Mouse (Mus musculus): ENCODE measurements around the gene Sec14l3. TPM values are rescaled to one million over a fixed set of nuclear protein-coding genes. Genes with fewer than 3 reads are reported as not detected.

Gene Sec14l3
- polyA plus RNA-seq, 1 experiment = not detected

DNA sequence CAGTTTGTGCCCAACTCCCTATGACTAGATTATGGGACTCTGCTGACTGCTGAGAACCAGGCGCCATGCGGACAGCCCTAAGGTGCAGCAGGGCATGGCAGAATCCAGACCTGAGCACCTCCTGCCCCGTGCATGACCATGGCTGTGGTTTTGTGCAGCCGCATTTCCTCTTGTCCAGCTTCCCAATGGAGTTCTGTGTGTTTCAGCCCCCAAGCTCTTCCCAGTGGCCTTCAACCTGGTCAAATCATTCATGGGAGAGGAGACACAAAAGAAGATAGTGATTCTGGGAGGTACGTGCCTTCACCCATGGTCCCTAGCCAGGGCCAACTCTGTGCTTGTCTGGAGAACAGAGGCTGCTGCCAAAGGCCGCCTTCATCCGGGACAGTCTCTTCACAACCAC, 21.6 kb upstream of the Sec14l3 start:
- Histone ChIP-seq H3ac (ENCODE audit: control insufficient read depth, insufficient read length, low read depth) (no peak overlapping the region), H3K79me2 (ENCODE audit: control insufficient read depth, insufficient read depth) (no peaks in the 10 kb centered on the region), H3K79me3 (ENCODE audit: low read depth) (no peaks in the 10 kb centered on the region), H3K36me3 (ENCODE audit: control insufficient read depth, insufficient read depth) (no peaks in the 10 kb centered on the region), H3K27me3 (ENCODE audit: control insufficient read depth, insufficient read depth, insufficient read length) (peaks cover 47% of the 10 kb centered on the region), H3K4me3 (ENCODE audit: insufficient read depth, poor library complexity, severe bottlenecking) (no peak overlapping the region)
- TF ChIP-seq MAX (IDR thresholded peaks at IDR 0.05) = no peak
- TF ChIP-seq MYOG (IDR thresholded peaks at IDR 0.05; ENCODE audit: control insufficient read depth, extremely low read depth, insufficient read length) = no peak
- no peak for TF ChIP-seq USF1 (IDR thresholded peaks at IDR 0.05; ENCODE audit: low read depth)
- no peak for TF ChIP-seq CEBPB (IDR thresholded peaks at IDR 0.05; ENCODE audit: low read depth)
- no peak for TF ChIP-seq CTCF (IDR thresholded peaks at IDR 0.05; ENCODE audit: control insufficient read depth, insufficient read depth, insufficient read length)
- TF ChIP-seq MYOD1 (IDR thresholded peaks at IDR 0.05; ENCODE audit: control insufficient read depth, insufficient read length, low read depth) = no peak
- TF ChIP-seq FOSL1 (IDR thresholded peaks at IDR 0.05; ENCODE audit: insufficient read depth, low read length, poor library complexity, severe bottlenecking) = no peak

DNA sequence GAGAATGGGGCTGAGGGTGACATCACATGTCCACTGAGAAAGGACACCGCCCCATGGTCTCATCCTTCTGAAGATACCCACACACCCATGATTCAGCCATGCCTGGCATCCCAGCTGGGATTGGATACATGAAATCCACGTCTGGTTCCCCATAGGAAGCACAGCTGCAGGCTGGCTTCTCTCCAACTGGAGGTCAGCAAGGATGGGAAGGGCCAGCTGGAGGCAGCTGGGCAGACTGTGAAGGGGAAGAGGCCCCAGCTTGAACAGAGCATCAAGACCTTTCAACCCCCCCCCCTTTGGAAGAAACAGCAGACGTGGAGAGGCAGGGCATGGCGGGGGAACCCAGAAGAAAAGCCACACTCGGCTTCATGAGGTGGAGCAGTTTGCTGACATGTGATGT, 18.1 kb upstream of the Sec14l3 start:
- TF ChIP-seq MYOG (IDR thresholded peaks at IDR 0.05; ENCODE audit: control insufficient read depth, extremely low read depth, insufficient read length) (no peak), FOSL1 (IDR thresholded peaks at IDR 0.05; ENCODE audit: insufficient read depth, low read length, poor library complexity, severe bottlenecking) (no peak), CTCF (IDR thresholded peaks at IDR 0.05; ENCODE audit: control insufficient read depth, insufficient read depth, insufficient read length) (no peak), CEBPB (IDR thresholded peaks at IDR 0.05; ENCODE audit: low read depth) (no peak), MAX (IDR thresholded peaks at IDR 0.05) (no peak), USF1 (IDR thresholded peaks at IDR 0.05; ENCODE audit: low read depth) (no peak), MYOD1 (IDR thresholded peaks at IDR 0.05; ENCODE audit: control insufficient read depth, insufficient read length, low read depth) (no peak)
- no peaks in the 10 kb centered on the region for H3K36me3 ChIP-seq (ENCODE audit: control insufficient read depth, insufficient read depth)
- H3K4me3 ChIP-seq (ENCODE audit: insufficient read depth, poor library complexity, severe bottlenecking) = no peak overlapping the region
- H3K79me3 ChIP-seq (ENCODE audit: low read depth) = no peaks in the 10 kb centered on the region
- H3ac ChIP-seq (ENCODE audit: control insufficient read depth, insufficient read length, low read depth) = no peak overlapping the region
- peaks cover 35% of the 10 kb centered on the region for H3K27me3 ChIP-seq (ENCODE audit: control insufficient read depth, insufficient read depth, insufficient read length)
- H3K79me2 ChIP-seq (ENCODE audit: control insufficient read depth, insufficient read depth) = no peaks in the 10 kb centered on the region

DNA sequence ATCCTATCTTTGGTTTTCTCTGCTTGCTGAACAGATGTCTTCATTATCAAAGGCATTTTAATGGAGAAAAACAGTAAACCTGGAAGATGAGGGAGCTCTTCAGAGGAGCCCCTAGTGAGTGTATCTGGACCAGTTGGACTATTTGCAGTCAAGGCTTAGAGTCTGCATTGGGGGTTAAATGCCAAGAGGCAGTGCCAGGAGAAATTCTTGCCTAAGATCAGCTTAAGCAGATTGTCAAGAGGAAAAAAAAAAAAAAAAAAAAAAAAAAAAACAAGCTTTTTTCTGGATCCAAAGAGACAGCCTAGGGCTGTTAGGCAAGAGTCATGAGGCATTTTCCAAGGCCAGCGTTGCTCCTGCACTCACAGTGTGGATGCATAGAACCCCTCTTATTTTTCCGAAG, 16.9 kb upstream of the Sec14l3 start:
- no peaks in the 10 kb centered on the region for H3K79me3 ChIP-seq (ENCODE audit: low read depth)
- H3K79me2 ChIP-seq (ENCODE audit: control insufficient read depth, insufficient read depth) = no peaks in the 10 kb centered on the region
- no peaks in the 10 kb centered on the region for H3K36me3 ChIP-seq (ENCODE audit: control insufficient read depth, insufficient read depth)
- TF ChIP-seq CEBPB (IDR thresholded peaks at IDR 0.05; ENCODE audit: low read depth) (no peak), FOSL1 (IDR thresholded peaks at IDR 0.05; ENCODE audit: insufficient read depth, low read length, poor library complexity, severe bottlenecking) (no peak), CTCF (IDR thresholded peaks at IDR 0.05; ENCODE audit: control insufficient read depth, insufficient read depth, insufficient read length) (no peak)
- no peak overlapping the region for H3K4me3 ChIP-seq (ENCODE audit: insufficient read depth, poor library complexity, severe bottlenecking)
- H3ac ChIP-seq (ENCODE audit: control insufficient read depth, insufficient read length, low read depth) = no peak overlapping the region
- peaks cover 34% of the 10 kb centered on the region for H3K27me3 ChIP-seq (ENCODE audit: control insufficient read depth, insufficient read depth, insufficient read length)

DNA sequence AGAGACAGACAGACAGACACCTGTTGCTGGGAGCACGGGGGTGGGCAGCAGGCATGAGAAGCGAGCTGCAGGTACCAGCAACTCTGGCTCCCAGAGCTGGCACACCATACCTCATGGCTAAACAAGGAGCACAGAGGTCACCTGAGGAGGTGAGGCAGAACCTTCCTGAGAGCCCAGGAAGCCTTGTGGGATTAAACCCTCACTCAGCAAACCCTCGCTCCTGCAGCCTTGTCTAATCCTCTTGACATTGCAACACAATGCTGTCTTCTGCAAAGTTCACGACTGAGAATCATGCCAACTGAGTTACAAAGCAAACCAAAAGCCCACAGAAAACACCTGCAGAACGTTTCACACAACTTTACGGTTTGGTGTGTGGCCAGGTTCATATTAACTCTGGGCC, 16.2 kb upstream of the Sec14l3 start:
- Histone ChIP-seq H3K79me3 (ENCODE audit: low read depth) (no peaks in the 10 kb centered on the region), H3K36me3 (ENCODE audit: control insufficient read depth, insufficient read depth) (no peaks in the 10 kb centered on the region), H3ac (ENCODE audit: control insufficient read depth, insufficient read length, low read depth) (no peak overlapping the region), H3K4me3 (ENCODE audit: insufficient read depth, poor library complexity, severe bottlenecking) (no peak overlapping the region), H3K79me2 (ENCODE audit: control insufficient read depth, insufficient read depth) (no peaks in the 10 kb centered on the region), H3K27me3 (ENCODE audit: control insufficient read depth, insufficient read depth, insufficient read length) (peaks cover 34% of the 10 kb centered on the region)
- TF ChIP-seq MAX (IDR thresholded peaks at IDR 0.05) = no peak
- TF ChIP-seq MYOG (IDR thresholded peaks at IDR 0.05; ENCODE audit: control insufficient read depth, extremely low read depth, insufficient read length) = no peak
- no peak for TF ChIP-seq CEBPB (IDR thresholded peaks at IDR 0.05; ENCODE audit: low read depth)
- no peak for TF ChIP-seq FOSL1 (IDR thresholded peaks at IDR 0.05; ENCODE audit: insufficient read depth, low read length, poor library complexity, severe bottlenecking)
- no peak for TF ChIP-seq USF1 (IDR thresholded peaks at IDR 0.05; ENCODE audit: low read depth)
- no peak for TF ChIP-seq CTCF (IDR thresholded peaks at IDR 0.05; ENCODE audit: control insufficient read depth, insufficient read depth, insufficient read length)
- TF ChIP-seq MYOD1 (IDR thresholded peaks at IDR 0.05; ENCODE audit: control insufficient read depth, insufficient read length, low read depth) = no peak

DNA sequence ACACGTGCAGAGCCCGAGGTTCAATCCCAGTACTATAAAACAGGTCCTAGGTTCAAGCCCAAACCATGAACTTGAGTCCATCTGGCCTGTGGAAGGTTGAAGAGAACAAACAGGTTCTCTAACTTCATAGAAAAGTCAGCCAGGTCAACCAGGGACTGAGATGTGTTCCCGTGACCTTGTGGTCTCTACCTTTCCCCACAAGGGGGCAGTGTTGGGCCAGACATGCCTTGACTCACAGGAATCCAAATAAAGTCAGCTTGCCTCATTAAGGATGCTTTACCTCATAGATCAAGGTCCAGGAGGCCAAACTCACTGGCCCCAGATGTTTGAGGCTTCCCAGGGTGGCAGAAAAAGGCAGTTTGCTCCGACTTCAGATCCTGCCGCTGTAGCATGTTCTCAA, 11.1 kb upstream of the Sec14l3 start:
- no peaks in the 10 kb centered on the region for H3K36me3 ChIP-seq (ENCODE audit: control insufficient read depth, insufficient read depth)
- H3K4me3 ChIP-seq (ENCODE audit: insufficient read depth, poor library complexity, severe bottlenecking) = no peak overlapping the region
- no peaks in the 10 kb centered on the region for H3K79me3 ChIP-seq (ENCODE audit: low read depth)
- peaks cover 36% of the 10 kb centered on the region for H3K27me3 ChIP-seq (ENCODE audit: control insufficient read depth, insufficient read depth, insufficient read length)
- no peak overlapping the region for H3ac ChIP-seq (ENCODE audit: control insufficient read depth, insufficient read length, low read depth)
- H3K79me2 ChIP-seq (ENCODE audit: control insufficient read depth, insufficient read depth) = no peaks in the 10 kb centered on the region
- TF ChIP-seq FOSL1 (IDR thresholded peaks at IDR 0.05; ENCODE audit: insufficient read depth, low read length, poor library complexity, severe bottlenecking) (no peak), MYOG (IDR thresholded peaks at IDR 0.05; ENCODE audit: control insufficient read depth, extremely low read depth, insufficient read length) (no peak), USF1 (IDR thresholded peaks at IDR 0.05; ENCODE audit: low read depth) (peak; percentile 14), MAX (IDR thresholded peaks at IDR 0.05) (no peak), CTCF (IDR thresholded peaks at IDR 0.05; ENCODE audit: control insufficient read depth, insufficient read depth, insufficient read length) (peak; percentile 51), MYOD1 (IDR thresholded peaks at IDR 0.05; ENCODE audit: control insufficient read depth, insufficient read length, low read depth) (no peak), CEBPB (IDR thresholded peaks at IDR 0.05; ENCODE audit: low read depth) (no peak)

DNA sequence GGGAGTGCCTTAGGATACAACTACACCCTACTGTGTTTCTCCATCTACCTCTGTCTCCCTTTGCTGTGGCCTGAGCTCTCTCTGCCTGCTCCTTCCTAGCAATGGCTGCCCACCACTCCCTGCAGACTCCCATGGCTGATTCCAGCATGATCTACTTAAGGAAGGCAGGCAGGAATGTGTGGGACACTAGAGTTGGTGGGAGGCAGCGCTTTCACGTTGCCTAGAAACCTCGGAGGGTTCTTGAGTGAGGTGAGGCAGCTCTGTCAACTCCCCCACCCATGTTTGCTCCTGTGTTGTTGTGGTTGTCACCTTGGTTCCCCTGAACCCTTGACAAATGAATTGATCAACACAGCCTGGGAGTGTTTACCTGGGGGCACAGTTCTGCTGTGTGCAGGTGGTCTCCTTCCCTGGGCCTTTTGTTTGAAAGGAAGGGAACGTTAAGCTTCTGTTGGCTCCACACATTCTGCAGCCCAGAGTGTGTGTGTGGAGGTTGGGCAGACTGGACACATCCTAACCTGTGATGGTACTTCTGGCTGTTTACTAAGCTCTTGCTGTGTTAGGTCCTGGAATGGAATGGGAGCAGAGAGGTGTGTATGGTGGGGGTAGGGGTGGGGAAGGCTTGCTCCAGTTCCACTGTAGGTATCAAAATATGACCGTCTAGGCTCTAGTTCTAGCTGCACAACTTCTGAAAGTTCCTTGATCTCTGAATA, 3.6 kb upstream of the Sec14l3 start:
- H3K36me3 ChIP-seq (ENCODE audit: control insufficient read depth, insufficient read depth) = no peaks in the 10 kb centered on the region
- peaks cover 44% of the 10 kb centered on the region for H3K27me3 ChIP-seq (ENCODE audit: control insufficient read depth, insufficient read depth, insufficient read length)
- no peaks in the 10 kb centered on the region for H3K79me2 ChIP-seq (ENCODE audit: control insufficient read depth, insufficient read depth)

More for the DNA sequence above, 3.6 kb upstream of the Sec14l3 start:
- TF ChIP-seq CEBPB (IDR thresholded peaks at IDR 0.05; ENCODE audit: low read depth) (no peak), MYOG (IDR thresholded peaks at IDR 0.05; ENCODE audit: control insufficient read depth, extremely low read depth, insufficient read length) (no peak), USF1 (IDR thresholded peaks at IDR 0.05; ENCODE audit: low read depth) (no peak), CTCF (IDR thresholded peaks at IDR 0.05; ENCODE audit: control insufficient read depth, insufficient read depth, insufficient read length) (no peak), FOSL1 (IDR thresholded peaks at IDR 0.05; ENCODE audit: insufficient read depth, low read length, poor library complexity, severe bottlenecking) (no peak)
- Histone ChIP-seq H3ac (ENCODE audit: control insufficient read depth, insufficient read length, low read depth) (no peak overlapping the region), H3K79me3 (ENCODE audit: low read depth) (no peaks in the 10 kb centered on the region), H3K4me3 (ENCODE audit: insufficient read depth, poor library complexity, severe bottlenecking) (no peak overlapping the region)

Data from C2C12 (cell line).